Mouse (Mus musculus): ENCODE results near the gene Yipf2. TPM values are rescaled to one million over a fixed set of nuclear protein-coding genes. Genes with fewer than 3 reads are reported as not detected.
"Not testable (repeated sequence)": the region's sequence is repeated elsewhere in the genome, so short reads cannot be mapped to it uniquely, and the experiment has no call there.

Yipf2 gene
- total RNA-seq, 2 experiments from 2014 or later, result 4.5 to 5.6 TPM

DNA sequence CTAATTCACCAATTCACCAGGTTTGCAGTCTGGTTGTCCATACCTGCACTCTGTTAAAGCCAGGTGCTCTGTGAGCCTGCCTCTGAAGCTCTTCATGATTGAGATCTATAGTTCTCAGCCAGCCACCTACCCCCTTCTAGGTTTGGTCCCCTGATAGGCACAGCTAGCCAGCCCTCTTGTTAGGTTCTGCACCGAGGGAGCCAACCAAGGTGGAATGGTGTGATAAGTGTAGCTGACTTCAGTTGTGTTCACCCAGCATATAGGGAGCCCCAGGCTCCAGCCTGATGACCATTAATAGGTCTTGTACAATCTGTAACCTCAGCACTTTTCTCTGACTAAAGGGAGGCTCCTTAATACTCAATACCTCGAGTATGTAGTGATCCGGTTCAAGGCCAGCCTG, 7.6 kb upstream of the Yipf2 start:
- no peak for DNase-seq

DNA sequence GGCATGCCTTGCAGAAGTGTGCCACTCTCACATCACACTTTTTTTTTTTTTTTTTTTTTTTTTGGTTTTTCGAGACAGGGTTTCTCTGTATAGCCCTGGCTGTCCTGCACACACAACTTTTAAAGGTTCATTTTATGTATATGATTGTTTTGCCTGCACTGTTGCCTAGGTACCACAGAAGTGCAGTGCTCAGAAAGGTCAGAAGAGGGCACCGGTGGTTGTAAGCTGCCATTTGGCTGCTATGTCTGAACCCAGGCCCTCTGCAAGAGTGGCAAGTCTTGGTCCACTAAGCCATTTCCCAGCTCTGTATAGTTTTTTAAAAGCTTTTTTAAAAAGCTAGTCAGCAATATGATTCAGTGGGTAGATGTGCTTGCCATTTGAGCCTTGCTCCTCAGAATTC, 5.6 kb upstream of the Yipf2 start:
- no peak for DNase-seq

DNA sequence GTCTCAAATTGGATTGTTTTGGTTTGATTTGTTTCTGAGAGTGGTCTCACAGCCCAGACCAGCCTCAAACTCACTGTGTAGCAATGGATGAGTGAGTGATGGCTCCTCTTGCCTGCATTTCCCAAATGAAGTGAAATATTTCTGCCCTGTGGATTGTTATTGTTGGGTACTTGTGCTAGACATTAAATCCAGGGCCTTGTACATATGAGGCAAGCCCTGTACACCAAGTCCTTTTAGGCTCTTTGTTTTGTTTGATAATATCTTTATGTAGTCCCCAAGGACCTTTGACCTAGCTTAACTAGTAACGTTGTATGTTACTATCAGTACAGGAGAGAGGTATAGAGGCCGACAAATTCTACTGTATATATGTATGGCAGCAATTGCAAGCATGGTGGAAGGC, 2.2 kb upstream of the Yipf2 start:
- no peak for DNase-seq

DNA sequence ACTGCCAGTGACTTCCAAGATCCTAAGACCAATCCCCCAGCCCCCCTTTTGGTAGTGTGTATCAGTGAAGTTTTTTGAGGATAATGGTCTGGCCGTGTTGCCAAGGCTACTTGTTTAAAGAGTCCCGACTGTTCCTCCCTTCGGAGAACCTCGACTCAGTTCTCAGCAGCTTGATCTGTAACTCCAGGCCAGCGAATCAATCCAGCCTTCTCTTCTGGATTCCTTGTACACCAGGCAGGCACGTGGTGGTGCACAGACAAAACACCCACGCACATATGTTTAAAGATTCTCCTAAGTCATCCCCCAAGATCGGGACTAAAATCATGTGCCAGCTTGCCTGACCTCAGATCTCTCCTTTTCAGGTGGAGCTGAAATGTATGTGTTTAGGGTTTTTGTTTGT, 1.7 kb upstream of the Yipf2 start:
- DNase-seq, result not testable (repeated sequence)

DNA sequence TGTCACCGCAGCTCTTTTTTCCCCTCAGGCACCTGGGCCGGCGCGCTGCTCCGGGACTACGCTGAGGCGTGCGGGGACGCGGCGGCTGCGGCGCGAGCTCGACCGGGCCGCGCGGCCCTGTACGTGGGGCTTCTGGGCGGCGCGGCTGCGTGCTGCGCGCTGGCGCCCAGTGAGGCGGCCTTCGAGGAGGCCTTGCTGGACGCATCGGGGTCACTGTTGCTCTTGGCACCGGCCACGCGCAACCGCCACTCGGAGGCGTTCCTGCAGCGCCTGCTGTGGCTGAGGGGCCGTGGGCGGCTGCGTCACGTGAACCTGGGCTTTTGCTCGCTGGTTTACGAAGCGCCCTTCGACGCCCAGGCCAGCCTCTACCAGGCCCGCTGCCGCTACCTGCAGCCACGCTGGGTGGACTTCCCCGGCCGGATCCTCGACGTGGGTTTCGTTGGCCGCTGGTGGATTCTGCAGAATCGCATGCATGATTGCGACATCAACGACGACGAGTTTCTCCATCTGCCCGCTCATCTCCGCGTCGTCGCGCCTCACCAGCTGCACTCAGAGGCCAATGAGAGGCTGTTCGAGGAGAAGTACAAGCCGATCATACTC, 594 bp upstream of the Yipf2 start:
- peak; percentile 58 for DNase-seq

DNA sequence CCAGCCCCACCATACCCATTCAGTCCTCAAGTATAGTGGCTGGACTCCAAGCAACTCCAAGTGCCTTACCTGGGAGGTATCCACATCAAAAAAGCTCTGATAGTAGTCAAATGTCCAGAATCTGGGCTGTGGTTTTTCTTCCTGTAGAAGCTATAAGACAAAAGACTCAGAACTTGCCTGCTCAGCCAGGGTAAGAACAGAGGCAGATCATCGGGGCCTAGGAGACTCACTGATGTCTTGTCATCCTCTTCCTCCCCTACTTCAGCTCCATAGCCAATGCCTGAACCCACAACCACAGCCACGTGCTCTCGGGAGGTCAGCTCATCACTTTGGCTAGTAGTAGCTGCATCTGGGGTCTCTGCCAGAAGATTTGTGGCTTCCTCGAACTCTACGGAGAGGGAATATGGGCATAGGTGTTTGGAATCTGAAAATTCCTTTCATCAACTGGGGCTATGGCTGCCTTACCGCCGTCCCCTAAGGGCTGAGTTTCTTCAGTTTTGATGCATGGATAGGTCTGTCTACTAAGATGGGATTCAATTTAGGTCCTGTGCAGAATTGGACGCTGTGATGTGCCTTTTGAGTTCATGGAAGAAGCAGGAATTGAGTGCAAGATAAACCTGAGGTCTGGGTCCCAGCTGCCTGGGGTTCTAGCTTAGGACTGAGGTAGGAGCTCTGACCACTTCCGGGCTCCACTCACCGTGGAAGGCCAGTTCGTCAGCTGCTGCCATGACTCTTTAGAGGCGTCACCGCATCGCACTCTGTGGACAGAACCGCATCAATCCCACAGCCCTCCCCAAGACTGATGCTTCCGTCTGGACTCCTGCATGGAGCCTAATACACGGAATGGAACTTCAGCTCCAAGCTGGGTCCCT, 561 bp downstream of the Yipf2 start:
- DNase-seq, result no peak

DNA sequence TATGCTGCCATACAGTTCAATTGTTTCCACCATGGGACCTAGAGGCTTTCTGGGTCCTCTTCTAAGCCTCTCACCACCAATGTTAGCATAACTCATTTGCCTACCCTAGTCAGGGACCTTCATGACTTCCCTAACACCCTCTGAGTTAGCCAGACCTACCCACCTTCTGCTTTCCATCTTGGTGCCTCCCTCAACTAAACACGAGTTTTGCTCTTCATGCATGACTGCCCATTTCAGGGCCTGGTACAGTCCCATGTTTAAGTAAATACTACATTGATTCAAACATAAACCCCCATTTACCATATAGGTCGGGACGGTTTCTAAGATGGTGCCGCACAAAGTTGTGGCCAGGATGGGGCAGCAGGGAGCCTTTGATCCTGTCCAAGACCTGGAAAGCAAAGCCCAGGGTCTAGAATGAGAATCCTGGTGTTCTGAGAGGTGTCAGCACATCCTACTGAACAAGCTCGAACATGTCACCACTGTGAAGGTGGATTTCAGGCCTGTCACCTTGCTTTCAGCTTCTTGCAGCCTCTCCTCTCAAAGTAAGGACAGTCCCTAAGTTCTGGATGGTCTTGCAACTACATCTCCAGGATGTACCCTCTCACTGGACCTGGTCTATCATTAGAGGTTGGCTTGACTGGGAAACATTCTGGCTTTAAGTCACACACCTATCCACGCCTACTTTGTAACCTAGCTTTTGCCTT, 1.3 kb downstream of the Yipf2 start:
- no peak for DNase-seq

DNA sequence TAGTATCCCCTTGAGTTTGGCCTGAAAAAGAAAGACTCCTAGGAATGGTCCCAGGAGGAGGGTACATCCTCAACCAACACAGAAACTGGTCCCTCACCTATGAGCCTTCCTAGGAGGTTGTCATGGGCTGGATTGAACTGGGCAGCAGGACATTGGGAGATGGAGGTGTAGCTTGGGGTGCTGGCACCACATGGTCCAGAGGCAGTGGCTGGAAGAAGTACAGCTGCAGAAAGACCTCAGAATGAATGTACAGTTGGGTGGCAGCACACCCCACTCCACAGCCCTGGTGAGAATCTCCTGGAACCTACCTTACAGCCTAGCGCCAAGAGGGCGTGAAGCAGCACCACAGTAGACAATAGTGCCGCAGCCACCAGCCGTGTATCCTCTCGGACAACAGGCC, 3.1 kb downstream of the Yipf2 start:
- no peak for DNase-seq

DNA sequence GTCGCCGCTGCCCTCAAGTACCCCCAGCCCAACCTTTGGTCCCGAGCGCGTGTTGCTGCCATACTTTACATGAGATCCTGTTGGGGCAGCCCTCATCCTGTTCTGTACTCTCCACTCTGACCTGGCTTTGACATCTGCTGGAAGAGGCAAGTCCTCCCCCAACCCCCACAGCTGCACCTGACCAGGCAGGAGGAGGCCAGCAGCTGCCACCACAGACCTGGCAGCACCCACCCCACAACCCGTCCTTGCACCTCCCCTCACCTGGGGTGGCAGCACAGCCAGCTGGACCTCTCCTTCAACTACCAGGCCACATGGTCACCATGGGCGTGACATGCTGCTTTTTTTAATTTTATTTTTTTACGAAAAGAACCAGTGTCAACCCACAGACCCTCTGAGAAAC, 4.3 kb downstream of the Yipf2 start:
- no peak for DNase-seq

DNA sequence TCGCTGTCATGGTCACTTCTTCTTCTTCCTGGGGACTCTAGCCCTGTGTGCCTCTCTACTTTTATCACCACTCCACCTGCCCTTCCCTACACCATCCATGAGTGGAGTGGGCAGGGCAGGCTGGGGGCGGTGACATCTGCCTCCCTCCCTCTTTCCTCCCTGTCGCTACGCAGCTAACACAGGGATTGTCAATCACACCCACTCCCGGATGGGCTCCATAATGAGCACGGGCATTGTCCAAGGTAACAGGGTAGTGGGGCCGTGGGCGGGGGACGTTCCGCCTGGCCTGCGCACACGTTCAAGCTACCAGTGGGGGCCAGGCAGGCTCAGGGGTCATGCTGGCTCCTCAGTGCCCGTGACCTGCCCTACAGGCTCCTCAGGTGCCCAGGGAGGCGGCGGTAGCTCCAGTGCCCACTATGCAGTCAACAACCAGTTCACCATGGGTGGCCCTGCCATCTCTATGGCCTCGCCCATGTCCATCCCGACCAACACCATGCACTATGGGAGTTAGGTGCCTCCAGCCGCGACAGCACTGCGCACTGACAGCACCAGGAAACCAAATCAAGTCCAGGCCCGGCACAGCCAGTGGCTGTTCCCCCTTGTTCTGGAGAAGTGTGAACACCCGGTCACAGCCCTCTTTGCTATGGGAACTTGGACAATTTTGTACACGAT, 4.8 kb downstream of the Yipf2 start:
- DNase-seq, result no peak

DNA sequence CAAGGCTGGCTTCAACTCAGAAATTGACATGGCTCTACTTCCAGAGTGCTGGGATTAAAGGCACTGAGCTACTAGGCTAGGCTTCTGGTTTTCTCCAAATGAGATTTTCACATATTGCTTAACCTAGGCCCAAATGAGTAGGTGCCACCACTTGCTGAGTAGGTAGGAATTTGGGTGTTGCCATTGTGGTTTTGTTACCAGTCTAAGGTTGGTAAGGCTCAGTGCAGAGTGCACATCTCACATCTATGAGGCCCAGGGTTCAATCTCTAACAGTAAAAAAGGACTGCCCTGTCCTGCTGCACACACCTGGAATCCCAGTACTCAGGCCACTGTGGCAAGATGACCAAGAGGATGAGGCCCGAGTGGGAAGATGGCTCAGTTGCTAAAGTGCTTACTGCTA, 7.2 kb downstream of the Yipf2 start:
- DNase-seq, result no peak

DNA sequence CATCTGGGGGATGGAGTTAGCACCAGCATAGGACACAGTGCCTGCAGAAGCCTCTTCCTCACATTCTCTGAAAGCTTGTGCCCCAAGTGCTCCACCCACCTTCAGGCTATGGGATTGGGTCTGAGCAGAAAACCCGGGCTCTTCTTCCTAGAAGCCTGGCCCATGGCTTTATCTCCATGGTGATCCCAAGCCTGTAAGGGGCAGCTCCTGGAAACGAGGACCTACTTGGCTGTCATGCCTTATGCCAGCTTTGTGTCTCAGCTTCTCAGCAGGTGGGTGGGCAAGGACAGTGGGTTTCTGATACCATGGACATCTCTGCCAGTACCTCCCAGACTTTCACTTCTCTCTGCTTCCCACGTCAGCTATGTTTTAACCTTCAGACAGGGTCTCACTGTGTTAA, 14.4 kb downstream of the Yipf2 start:
- no peak for DNase-seq

DNA sequence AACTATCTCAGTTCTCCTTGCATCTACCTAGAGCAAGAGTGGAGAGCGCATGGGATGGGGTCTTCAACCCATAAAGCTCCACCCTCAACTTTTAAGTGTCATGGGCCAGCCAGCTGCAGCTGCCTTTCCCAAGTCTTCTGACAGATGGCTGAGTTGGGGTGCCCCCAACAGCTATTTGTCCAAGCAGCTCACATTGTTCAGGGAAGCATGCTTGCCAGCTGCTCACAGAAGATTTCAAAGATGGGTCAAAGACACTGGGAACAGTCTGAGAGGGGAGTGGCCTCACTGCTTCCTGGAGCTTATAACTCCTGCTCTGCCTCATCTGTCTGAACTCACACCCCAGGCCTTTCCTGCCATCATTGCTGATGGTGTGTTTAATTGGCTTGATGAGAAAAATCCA, 16.3 kb downstream of the Yipf2 start:
- DNase-seq, result no peak

DNA sequence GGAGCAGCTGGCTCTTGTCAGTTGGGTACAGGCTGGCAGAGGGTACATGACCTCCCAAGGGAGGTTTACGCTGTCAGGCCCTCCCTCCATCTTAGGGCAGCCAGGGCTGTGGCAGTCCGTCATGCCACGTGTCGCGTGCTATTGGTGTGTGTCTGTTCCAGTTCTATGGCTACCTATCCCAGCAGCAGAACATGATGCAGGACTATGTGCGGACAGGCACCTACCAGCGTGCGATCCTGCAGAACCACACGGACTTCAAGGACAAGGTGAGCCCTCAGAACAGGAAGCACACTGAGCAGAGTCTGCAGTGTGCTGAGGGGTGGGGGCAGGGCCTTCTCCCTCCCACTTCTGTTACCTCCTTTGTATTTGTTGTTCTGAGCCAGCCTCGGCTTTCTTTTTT, 17.4 kb downstream of the Yipf2 start:
- no peak for DNase-seq

DNA sequence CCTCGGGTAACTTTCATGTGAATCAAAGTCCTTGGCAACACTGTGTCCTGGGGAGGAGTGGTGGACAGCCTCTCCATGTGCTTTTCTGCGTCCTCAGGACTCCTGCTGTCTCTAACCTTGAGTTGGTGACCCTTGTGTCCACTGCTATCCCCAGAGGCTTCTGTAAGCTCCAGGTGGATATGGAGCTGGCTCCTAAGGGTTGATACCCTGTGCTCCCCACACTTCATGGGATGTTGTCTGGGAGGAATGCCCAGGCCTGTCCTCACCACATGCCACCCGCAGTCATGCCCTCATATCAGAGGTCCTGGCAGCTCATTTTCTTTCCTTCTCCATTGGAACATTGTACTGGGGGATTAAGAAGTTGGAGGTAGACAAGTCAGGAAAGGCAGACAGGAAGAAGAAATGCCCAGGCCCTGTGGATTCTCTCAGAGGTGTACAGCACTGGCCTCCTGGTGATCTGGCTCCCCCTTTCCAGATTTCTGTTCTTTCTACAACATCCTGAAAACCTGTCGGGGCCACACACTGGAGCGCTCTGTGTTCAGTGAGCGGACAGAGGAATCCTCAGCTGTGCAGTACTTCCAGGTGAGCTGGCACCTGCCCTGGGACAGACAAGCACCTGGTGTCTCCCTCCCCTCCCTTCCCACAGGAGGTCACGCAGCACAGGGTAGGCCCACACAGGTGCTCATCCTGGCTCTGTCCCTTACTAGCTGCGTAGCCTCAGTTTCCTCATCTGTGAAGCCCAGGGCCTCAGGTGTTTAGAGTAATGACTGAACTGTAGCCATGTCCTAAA, 18.4 kb downstream of the Yipf2 start:
- DNase-seq, result no peak

DNA sequence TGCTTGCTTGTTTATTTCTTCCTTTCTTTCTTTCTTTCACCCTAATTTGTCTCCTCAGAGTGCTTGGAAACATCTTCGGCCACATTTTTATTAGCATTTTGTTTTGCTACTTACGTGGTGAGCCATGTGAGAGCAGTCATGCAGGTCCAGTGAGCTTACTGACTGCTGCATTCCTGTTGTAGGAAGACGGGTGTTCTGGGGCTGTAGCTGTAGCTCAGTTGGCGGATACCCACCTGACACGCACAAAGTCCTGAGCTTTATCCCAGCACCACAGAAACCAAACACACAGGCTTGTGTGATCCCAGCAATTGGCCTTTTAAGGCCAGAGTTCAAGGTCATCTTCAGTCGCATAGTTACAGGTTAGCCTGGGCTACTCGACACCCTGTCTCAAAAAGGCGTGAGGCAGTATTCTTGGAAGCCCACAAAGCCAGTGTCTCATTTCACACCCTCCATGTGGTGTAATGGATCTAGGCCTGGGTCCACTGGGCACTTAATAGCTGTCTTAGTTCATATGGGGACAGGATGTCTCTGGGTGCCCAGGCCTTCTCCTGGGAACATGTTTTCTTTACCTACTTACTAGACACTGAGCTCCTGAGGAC, 23.9 kb downstream of the Yipf2 start:
- DNase-seq, result no peak

DNA sequence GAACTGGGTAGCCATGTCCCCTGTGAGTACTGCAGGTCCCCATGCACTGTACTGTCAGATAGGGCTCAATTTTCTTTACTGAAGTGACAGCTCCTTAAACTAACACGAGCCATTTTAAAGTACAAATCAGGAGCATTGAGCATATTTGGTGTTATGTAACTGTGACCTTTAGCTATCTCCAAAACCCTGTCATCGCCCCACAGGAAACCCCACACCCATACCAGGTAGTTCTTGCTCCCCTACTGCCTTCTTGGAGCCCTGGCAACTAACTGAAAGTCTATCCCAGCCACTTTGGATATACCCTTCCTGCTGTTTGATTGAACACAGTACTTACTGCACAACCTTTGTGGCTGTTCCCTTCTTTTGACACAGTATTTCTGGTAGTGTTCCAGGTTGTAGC, 25.6 kb downstream of the Yipf2 start:
- no peak for DNase-seq

DNA sequence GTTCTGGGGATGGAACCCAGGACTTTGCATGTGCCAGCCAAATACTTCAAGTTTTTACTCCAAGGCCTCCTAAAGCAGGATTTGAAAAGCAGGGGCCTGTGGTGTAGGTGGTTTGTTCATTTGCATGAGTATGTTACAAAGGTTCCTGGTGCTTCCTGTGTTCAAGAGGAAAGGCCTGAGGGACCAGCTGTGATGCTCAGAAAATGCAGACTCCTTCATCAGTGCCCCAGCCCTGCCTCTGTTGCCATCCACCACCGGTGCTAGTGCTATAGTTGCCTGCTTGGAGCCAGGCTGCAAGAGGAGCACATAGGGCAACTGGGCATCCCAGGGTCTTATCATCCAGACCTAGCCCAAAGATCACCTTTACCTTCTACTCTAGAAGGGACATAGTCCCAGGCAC, 26.1 kb downstream of the Yipf2 start:
- no peak for DNase-seq

DNA sequence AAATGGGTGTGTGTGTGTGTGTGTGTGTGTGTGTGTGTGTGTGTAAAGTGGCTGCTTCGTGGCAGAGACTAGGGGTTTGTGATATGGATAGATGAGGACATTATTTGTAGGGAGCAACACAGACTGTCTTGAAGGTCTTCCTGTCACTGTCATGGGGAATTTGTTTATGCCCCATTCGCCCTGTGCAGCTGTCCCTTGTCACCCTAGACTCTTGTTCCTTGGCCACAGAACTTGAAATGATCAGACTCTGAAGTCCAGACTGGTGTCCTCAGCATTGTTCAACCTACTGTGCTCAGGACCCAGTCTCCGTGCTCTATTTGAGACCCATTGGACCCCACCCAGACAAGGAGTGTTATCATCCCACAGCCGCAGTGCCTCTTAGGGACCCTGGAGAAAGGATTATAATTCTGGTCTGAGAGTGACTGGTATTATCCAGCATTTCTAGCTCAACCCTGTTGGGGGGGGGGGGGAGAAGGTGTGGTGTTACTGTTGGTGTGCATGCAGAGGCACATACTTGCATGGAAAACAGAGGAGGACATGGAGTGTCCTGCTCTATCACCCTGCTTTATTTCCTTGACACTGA, 27.5 kb downstream of the Yipf2 start:
- DNase-seq, result no peak

DNA sequence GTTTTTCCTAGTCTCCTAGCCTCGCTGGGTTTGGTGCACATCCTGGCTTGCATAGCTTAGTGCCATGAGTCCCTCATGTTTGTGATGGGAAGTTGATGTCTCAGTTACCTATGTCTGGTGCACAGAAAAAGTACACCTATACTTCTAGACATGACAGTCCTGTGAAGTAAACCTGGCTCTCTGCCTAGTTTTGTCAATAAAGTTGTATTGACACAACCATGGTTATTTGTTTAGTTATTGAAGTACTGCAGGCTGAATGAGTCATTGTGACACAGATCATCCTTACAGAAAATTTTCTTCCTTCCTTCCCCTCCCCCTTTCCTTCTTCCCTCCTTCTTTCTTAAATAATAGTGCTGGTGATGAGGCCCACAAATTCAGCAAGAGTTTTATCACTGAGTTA, 28.2 kb downstream of the Yipf2 start:
- no peak for DNase-seq

DNA sequence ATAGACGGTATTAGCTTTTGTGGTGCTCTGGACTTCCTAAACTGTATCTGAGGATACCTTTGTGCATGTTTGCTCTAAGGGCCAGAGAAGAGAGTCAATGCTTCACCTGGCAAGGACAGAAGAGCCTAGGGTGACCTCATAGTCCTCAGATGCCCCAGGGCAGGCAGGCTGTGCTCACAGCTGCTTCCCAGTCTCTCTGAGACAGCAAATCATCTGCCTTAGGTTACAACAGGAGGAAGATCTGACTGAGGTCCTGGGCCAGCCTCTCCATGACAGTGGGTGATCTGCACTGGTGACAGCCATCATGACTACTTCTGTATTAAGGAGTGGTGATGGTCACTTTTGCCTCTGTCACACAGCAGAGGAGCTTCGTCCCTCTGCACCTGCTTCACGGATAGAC, 33.5 kb downstream of the Yipf2 start:
- no peak for DNase-seq

All from gastrocnemius, postnatal 10 days (tissue).